Mouse (Mus musculus) forebrain, embryonic 11.5 days (tissue): ENCODE data around the gene Tut7. TPM values are rescaled to one million over a fixed set of nuclear protein-coding genes. Genes with fewer than 3 reads are reported as not detected.

ENCODE experiments used
- ATAC-seq: fragments of 200-750 bp; cut with Nextera tagmentation; replicated peaks from 2 replicates; pipeline ENCODE4 v1.8.0; 2017; ENCODE audit warnings: moderate TSS enrichment; ENCODE audit not compliant: low FRiP score
- DNase-seq: peaks from one replicate; pipeline ENCODE4 v3.0.0-alpha.2; 2017; ENCODE audit warnings: low spot score
- H3K27ac ChIP-seq: fragments of 300-500 bp; sonication (generic); 2 replicates; pipeline ENCODE4 v1.5.1; 2014; ENCODE audit warnings: low read depth, low read length
- H3K27me3 ChIP-seq: fragments of 300-500 bp; sonication (generic); 2 replicates; pipeline ENCODE4 v1.6.1; 2014; ENCODE audit warnings: mild to moderate bottlenecking, low read length, mixed read lengths; ENCODE audit not compliant: control insufficient read depth, insufficient read depth
- H3K36me3 ChIP-seq: fragments of 300-500 bp; sonication (generic); 2 replicates; pipeline ENCODE4 v1.6.1; 2014; ENCODE audit warnings: mild to moderate bottlenecking, low read length, moderate library complexity, mixed read lengths; ENCODE audit not compliant: control insufficient read depth, insufficient read depth
- H3K4me1 ChIP-seq: fragments of 300-500 bp; sonication (generic); replicated peaks from 2 replicates; pipeline ENCODE4 v1.6.1; 2014; ENCODE audit warnings: low read length, mixed read lengths; ENCODE audit not compliant: control insufficient read depth, insufficient read depth
- H3K4me2 ChIP-seq: fragments of 300-500 bp; sonication (generic); 2 replicates; pipeline ENCODE4 v1.6.1; 2014; ENCODE audit warnings: low read depth, mild to moderate bottlenecking, low read length, moderate library complexity, mixed read lengths; ENCODE audit not compliant: severe bottlenecking
- H3K4me3 ChIP-seq: fragments of 300-500 bp; sonication (generic); 2 replicates; pipeline ENCODE4 v1.5.1; 2014; ENCODE audit warnings: low read depth, low read length
- H3K9ac ChIP-seq: fragments of 300-500 bp; sonication (generic); 2 replicates; pipeline ENCODE4 v1.6.1; 2014; ENCODE audit warnings: low read length
- H3K9me3 ChIP-seq: fragments of 300-500 bp; sonication (generic); 2 replicates; pipeline ENCODE4 v1.6.1; 2016; ENCODE audit warnings: low read length, mixed read lengths; ENCODE audit not compliant: control insufficient read depth
- WGBS: fragments of 180-500 bp; shearing (Covaris S2); extraction: QIAGEN DNeasy Blood & Tissue Kit; methylation state at CpG from one replicate; pipeline ENCODE4 v1.1.7; 2014; 5-methylcytosine and 5-hydroxymethylcytosine counted together
- polyA plus RNA-seq: library from polyadenylated mRNA; unstranded; fragments of >200 nt; fragmentation: Nextera tagmentation; extraction: Ambion mirVana; gene quantifications from 2 replicates; pipeline ENCODE4 v1.2.1, GENCODE M21; 2014

The Tut7 gene
- 46.4 and 55.5 TPM in 2 replicates for polyA plus RNA-seq

DNA sequence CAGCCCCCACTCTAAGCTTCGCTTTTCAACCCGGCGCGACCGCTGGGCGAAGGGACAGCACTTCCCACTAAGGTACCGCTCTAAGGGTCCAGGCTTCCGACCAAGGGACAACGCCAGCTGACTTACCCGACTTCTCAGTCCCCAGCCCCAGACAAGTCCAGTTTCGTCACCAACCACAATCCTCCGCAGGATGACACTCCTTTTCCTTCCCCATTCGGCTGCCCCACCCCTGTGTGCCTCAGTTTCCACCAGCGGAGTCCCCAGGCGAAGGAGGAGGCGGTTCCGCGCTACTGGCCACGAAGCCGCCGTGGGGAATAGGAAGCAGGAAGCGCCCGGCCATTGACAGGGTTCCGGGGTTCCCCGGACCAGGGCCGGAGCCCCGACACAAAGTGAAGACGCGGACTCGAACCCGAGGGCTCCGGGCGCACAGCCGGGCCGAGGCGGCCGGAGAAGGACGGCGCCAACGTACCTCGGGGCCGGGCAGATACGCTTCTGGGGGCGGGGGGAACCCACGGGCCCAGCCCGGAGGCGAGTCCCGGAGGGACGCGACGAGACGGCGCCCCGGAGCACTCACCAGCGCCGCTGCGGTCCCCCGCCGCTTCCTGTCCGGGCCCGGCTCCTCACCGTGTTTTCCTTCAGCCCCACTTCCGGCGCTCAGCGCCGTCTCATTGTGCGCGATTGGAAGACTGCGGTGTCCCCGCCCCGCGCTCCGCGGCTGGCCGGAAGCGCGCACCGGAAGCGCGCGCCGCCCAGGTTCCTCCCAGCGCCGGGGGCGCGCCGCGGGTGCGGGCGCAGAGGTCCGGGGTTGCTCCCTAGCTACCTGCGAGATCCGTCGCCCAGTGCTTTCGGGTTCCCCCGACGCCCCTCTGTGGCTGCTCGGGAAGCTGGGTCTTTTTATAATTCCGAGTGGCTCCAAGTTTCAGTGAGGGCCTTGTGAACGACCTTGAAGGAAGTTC lies at the start of gene Tut7:
Gene Tut7 (minus strand): TSS at position 641 of the 956 bp plus-strand sequence.
- Histone ChIP-seq H3K4me1 (no peaks in the 10 kb centered on the region; the same call in 1 of the 2 replicates), H3K9ac (peak within 1 kb of the TSS; percentile 90), H3K9me3 (no peaks in the 10 kb centered on the region), H3K36me3 (no peaks in the 10 kb centered on the region; the same call in 1 of the 2 replicates), H3K27me3 (no peaks in the 10 kb centered on the region), H3K4me2 (peak within 1 kb of the TSS; percentile 84), H3K4me3 (peak within 1 kb of the TSS; percentile 90), H3K27ac (peak within 1 kb of the TSS; percentile 81)
- peak; percentile 99 for ATAC-seq
- whole genome bisulfite sequencing = under 1% methylated on average over 83 of the region's 100 CpGs
- DNase-seq = peak; percentile 95

DNA sequence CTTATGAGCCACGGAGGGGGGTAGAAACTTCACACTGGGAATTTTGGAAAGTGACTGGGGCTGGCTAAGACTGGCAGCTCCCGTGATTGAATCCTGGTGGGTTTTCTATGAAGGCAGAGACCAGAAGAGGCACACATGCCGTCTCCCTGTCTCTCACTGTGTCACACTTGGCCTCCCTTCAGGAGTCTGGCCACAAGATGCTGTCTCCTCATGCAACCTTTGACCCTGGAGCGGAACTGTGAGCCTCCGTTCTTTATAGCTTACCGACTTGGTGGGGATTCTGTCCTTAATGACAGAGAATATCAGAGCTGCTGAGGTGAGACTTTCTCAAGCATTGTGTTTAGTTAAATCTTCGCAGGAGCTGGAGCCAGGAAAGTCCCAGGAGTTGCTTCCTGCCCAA lies 49.5 kb upstream of the Tut7 start:
- 82% methylated on average over 7 of the region's 7 CpGs for WGBS
- Histone ChIP-seq H3K4me3 (no peak overlapping the region), H3K4me1 (no peaks in the 10 kb centered on the region), H3K4me2 (no peak overlapping the region), H3K27ac (no peak overlapping the region), H3K9ac (no peak overlapping the region), H3K36me3 (no peaks in the 10 kb centered on the region), H3K27me3 (no peaks in the 10 kb centered on the region), H3K9me3 (no peaks in the 10 kb centered on the region)
- DNase-seq = no peak
- ATAC-seq = no peak

- no peak overlapping the region for H3K4me3 ChIP-seq
- H3K27ac ChIP-seq = no peak overlapping the region
- no peaks in the 10 kb centered on the region for H3K9me3 ChIP-seq
- DNase-seq (no peak), ATAC-seq (no peak)
- H3K36me3 ChIP-seq = no peaks in the 10 kb centered on the region
- no peak overlapping the region for H3K4me2 ChIP-seq
- H3K4me1 ChIP-seq = no peaks in the 10 kb centered on the region
- H3K9ac ChIP-seq = no peak overlapping the region
- WGBS = 81% methylated on average over 5 of the region's 5 CpGs
- H3K27me3 ChIP-seq = no peaks in the 10 kb centered on the region
These were observed 47.1 kb upstream of the Tut7 start for GRCm38 (mm10) chr13:59870004-59870403.

DNA sequence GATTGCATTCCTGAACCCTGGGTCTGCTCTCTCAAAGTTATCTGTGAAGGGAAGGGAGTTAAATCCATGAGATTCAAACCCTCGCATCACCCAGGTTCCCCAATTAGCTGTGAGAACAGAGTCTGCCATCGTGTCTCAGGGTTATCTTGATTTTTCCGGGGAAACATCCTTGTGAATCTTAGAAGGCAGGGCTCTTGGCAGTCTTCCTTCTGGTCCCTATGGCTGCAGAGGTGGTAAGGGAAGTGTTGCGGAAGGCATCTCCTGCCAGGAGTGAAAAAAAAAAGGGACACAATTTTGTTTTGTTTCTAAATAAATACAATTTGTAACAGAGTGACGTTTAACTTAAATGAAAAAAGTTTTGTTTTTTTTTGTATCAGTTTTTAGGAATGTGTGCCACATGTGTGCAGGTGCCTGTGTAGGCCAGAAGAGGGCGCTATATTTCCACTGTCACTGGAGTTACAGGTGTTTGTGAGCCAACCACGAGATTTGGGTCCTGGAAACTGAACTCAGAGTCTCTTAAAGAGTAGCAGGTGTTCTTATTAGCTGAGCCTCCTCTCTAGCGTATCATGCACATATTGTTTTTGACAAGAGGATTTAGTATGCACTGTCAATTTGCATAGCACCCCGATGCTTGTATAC lies 45.2 kb upstream of the Tut7 start:
- ATAC-seq (no peak), DNase-seq (no peak)
- Histone ChIP-seq H3K4me1 (no peaks in the 10 kb centered on the region), H3K27ac (no peak overlapping the region), H3K27me3 (no peaks in the 10 kb centered on the region), H3K9ac (no peak overlapping the region), H3K9me3 (no peaks in the 10 kb centered on the region), H3K36me3 (no peaks in the 10 kb centered on the region), H3K4me2 (no peak overlapping the region), H3K4me3 (no peak overlapping the region)
- WGBS = 84% methylated on average over 9 of the region's 9 CpGs

GRCm38 (mm10) chr13:59867103-59867502 lies 44.2 kb upstream of the Tut7 start:
- H3K4me1 ChIP-seq = no peaks in the 10 kb centered on the region
- H3K4me2 ChIP-seq = no peak overlapping the region
- DNase-seq = no peak
- H3K27me3 ChIP-seq = no peaks in the 10 kb centered on the region
- H3K9me3 ChIP-seq = no peaks in the 10 kb centered on the region
- 86% methylated on average over 7 of the region's 7 CpGs for WGBS
- no peak overlapping the region for H3K27ac ChIP-seq
- no peak for ATAC-seq
- H3K9ac ChIP-seq = no peak overlapping the region
- no peaks in the 10 kb centered on the region for H3K36me3 ChIP-seq
- no peak overlapping the region for H3K4me3 ChIP-seq

- H3K9me3 ChIP-seq = no peaks in the 10 kb centered on the region
- no peak overlapping the region for H3K4me3 ChIP-seq
- no peaks in the 10 kb centered on the region for H3K27me3 ChIP-seq
- no peak overlapping the region for H3K4me2 ChIP-seq
- no peak overlapping the region for H3K27ac ChIP-seq
- no peak for ATAC-seq
- H3K36me3 ChIP-seq = no peaks in the 10 kb centered on the region
- H3K9ac ChIP-seq = no peak overlapping the region
- no peaks in the 10 kb centered on the region for H3K4me1 ChIP-seq
- DNase-seq = no peak
- 88% methylated on average over 7 of the region's 7 CpGs for WGBS
These were observed 36.6 kb upstream of the Tut7 start for GRCm38 (mm10) chr13:59859515-59859914.

DNA sequence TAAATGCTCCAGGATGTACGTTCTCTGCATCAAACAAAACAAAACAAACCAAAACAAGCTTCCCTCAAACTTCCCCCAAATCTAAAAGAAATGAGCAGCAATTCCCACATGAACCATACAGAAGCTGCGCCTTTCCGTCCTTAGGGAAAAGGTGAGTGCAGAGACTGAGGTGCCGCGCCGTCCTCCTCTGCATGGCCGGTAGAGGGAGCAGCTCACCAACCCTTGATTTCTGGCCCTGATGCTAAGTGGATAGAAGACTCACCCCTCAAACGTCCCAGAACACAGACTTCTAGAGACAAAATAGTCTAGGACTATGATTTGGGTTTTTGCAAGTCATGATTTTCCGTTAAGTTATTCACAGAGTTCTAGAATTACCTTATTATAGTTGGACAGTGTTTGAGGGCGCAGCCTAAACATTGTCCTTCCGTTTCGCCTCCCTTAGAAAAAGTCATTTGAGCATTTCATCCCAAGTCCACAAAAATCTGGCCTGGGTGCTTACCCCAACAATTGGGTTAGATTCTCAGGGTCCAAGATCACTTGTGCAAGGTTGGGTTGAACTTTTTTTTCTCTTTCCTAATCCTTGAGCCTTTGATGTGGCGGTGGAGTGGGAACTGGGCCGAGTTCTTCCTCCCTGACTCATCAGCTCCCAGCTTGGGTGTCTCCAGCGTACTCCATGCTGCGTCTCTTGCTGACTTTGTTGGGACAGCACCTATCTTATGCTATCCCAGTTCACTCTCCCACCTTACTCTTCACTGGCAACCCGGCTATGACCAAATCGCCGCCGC lies 33.5 kb upstream of the Tut7 start:
- H3K4me3 ChIP-seq = no peak overlapping the region
- no peaks in the 10 kb centered on the region for H3K4me1 ChIP-seq
- 55% methylated on average over 20 of the region's 20 CpGs for WGBS
- peak; percentile 81 for DNase-seq
- peak; percentile 58; the same call in 1 of the 2 replicates for ATAC-seq
- no peak overlapping the region for H3K9ac ChIP-seq
- H3K4me2 ChIP-seq = no peak overlapping the region
- H3K9me3 ChIP-seq = no peaks in the 10 kb centered on the region
- no peak overlapping the region for H3K27ac ChIP-seq
- H3K36me3 ChIP-seq = no peaks in the 10 kb centered on the region
- no peaks in the 10 kb centered on the region for H3K27me3 ChIP-seq

DNA sequence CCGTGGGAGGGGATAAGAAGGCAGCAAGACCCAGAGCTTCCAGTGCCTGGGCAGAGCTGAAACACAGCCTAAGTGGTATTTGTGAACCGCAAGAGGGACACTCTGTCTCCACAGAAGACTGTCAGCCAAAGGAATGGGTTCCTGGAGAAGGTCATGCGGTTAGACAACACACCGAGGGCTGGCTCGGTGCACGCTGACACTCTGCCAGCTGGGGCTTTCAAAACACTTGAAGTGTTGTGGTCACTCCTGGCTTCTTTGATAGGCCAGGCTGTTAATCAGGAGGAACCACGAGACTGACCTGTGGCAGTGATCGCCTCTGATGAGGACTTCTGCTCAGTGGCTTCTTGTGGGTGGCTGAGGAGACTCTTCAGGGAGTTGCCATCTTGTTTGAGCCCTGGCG lies 30.5 kb upstream of the Tut7 start:
- no peaks in the 10 kb centered on the region for H3K27me3 ChIP-seq
- H3K9me3 ChIP-seq = no peaks in the 10 kb centered on the region
- H3K9ac ChIP-seq = no peak overlapping the region
- ATAC-seq = no peak
- H3K27ac ChIP-seq = no peak overlapping the region
- 85% methylated on average over 9 of the region's 9 CpGs for WGBS
- H3K36me3 ChIP-seq = no peaks in the 10 kb centered on the region
- H3K4me2 ChIP-seq = no peak overlapping the region
- H3K4me3 ChIP-seq = no peak overlapping the region
- DNase-seq = no peak
- H3K4me1 ChIP-seq = no peaks in the 10 kb centered on the region
